Comparison of ENCODE assay signal across 11 mouse cellular contexts in the genomic region with DNA sequence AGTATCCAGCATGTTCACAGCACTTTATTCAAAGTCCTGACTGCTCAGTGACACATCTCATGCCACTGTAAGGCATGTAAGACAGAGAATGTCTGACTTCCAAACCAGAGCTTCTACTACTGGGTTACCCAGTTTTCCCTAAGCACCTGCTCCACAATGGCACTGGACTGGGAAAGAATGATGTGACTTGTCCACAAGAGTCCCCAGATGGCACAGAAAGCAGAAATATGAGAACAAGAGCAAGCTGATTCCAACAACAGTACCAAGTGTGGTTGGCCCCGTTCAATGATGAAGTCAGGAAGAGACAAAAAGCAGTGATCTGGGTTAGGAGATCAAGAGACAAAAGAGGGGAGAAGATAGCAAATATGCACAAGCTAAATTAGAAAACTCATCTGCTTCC.
"Had no signal": no experiment of that assay in that cellular context is flagged by ENCODE, and none has a peak within 500 bp of the region (broad histone marks: within the 10 kb centered on the region; RNA-seq: fewer than 3 reads in every experiment).

No protein-coding gene starts in this region.

- DNase-seq: kidney, postnatal 10 days; kidney, postnatal 4 days; lung, adult 18-20 months; lung, postnatal 36 days; thymus, adult 18-20 months; thymus, postnatal 14 days had no signal

- H3K4me2 ChIP-seq: limb, embryonic 15.5 days; midbrain, embryonic 13.5 days had no signal

- ATAC-seq: midbrain, embryonic 13.5 days had no signal

- H3K4me3 ChIP-seq: left cerebral cortex, adult 2 months; limb, embryonic 15.5 days; midbrain, embryonic 13.5 days had no signal

- H3K27me3 ChIP-seq: limb, embryonic 15.5 days; midbrain, embryonic 13.5 days had no signal

- H3K36me3 ChIP-seq: midbrain, embryonic 13.5 days had no signal

- H3K27ac ChIP-seq: left cerebral cortex, adult 2 months; limb, embryonic 15.5 days; liver, embryonic 14.5 days; midbrain, embryonic 13.5 days; stomach, postnatal 0 days had no signal

- H3K9me3 ChIP-seq: limb, embryonic 15.5 days; midbrain, embryonic 13.5 days had no signal

- H3K9ac ChIP-seq: limb, embryonic 15.5 days; liver, embryonic 14.5 days; midbrain, embryonic 13.5 days had no signal
